Mouse (Mus musculus) midbrain, embryonic 16.5 days (tissue): ENCODE data around the gene Nsd2. TPM values are rescaled to one million over a fixed set of nuclear protein-coding genes. Genes with fewer than 3 reads are reported as not detected.
"Not testable (repeated sequence)": the region's sequence is repeated elsewhere in the genome, so short reads cannot be mapped to it uniquely, and the experiment has no call there.

ENCODE experiments used
- ATAC-seq: fragments of 200-750 bp; cut with Nextera tagmentation; 2 replicates; pipeline ENCODE4 v1.8.0; 2017; ENCODE audit warnings: moderate TSS enrichment
- H3K27ac ChIP-seq: fragments of 300-500 bp; sonication (generic); 2 replicates; pipeline ENCODE4 v1.5.1; 2014; ENCODE audit warnings: mild to moderate bottlenecking, low read length, mixed read lengths
- H3K27me3 ChIP-seq: fragments of 300-500 bp; sonication (generic); 2 replicates; pipeline ENCODE4 v1.6.1; 2014; ENCODE audit warnings: low read depth, low read length, mixed read lengths; ENCODE audit not compliant: control insufficient read depth, insufficient read depth
- H3K36me3 ChIP-seq: fragments of 300-500 bp; sonication (generic); 2 replicates; pipeline ENCODE4 v1.6.1; 2014; ENCODE audit warnings: mild to moderate bottlenecking, low read length, moderate library complexity, mixed read lengths; ENCODE audit not compliant: control insufficient read depth, insufficient read depth
- H3K4me1 ChIP-seq: fragments of 300-500 bp; sonication (generic); 2 replicates; pipeline ENCODE4 v1.6.1; 2014; ENCODE audit warnings: mild to moderate bottlenecking, low read length, mixed read lengths; ENCODE audit not compliant: control insufficient read depth, insufficient read depth
- H3K4me2 ChIP-seq: fragments of 300-500 bp; sonication (generic); 2 replicates; pipeline ENCODE4 v1.6.1; 2014; ENCODE audit warnings: mild to moderate bottlenecking, low read length, mixed read lengths
- H3K4me3 ChIP-seq: fragments of 300-500 bp; sonication (generic); 2 replicates; pipeline ENCODE4 v1.5.1; 2014; ENCODE audit warnings: low read depth, mild to moderate bottlenecking, low read length, moderate library complexity, mixed read lengths
- H3K9ac ChIP-seq: fragments of 300-500 bp; sonication (generic); 2 replicates; pipeline ENCODE4 v1.6.1; 2014; ENCODE audit warnings: low read depth, low read length, mixed read lengths
- H3K9me3 ChIP-seq: fragments of 300-500 bp; sonication (generic); replicated peaks from 2 replicates; pipeline ENCODE4 v1.6.1; 2014; ENCODE audit warnings: mild to moderate bottlenecking, low read length, mixed read lengths; ENCODE audit not compliant: control insufficient read depth, poor library complexity, severe bottlenecking
- WGBS: fragments of 180-500 bp; shearing (Covaris S2); extraction: QIAGEN DNeasy Blood & Tissue Kit; methylation state at CpG from one replicate; pipeline ENCODE4 v1.1.7; 2014; 5-methylcytosine and 5-hydroxymethylcytosine counted together
- polyA plus RNA-seq: library from polyadenylated mRNA; unstranded; fragments of >200 nt; fragmentation: Nextera tagmentation; extraction: Ambion mirVana; gene quantifications from 2 replicates; pipeline ENCODE4 v1.2.1, GENCODE M21; 2015

Gene Nsd2
- polyA plus RNA-seq, 1 experiment from 2014 or later, result 75.9 TPM

DNA sequence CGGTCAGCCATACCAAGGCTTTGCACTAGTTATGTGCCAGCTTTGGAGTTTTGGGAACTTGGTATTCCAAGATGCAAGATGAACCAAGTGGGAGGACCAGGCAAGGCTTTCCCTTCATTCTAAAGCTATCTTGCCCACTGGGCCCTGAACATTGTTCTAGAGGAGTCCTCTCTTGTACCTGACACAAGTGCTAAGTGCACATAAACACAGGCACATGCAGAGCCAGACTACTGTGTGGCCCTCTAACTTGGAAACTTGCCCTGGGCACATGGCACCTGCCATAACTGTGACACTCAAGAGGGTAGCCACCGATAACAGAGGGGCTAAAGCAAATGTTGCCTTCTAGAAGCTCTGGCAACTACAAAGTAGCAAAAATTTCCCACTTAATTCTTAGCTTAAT, 82.2 kb downstream of the Nsd2 start:
- no peaks in the 10 kb centered on the region for H3K9me3 ChIP-seq
- no peak for ATAC-seq
- 97% methylated on average over 2 of the region's 2 CpGs for WGBS
- H3K4me3 ChIP-seq, result no peak overlapping the region
- H3K27ac ChIP-seq, result no peak overlapping the region
- no peak overlapping the region for H3K9ac ChIP-seq
- no peak overlapping the region for H3K4me2 ChIP-seq
- no peaks in the 10 kb centered on the region for H3K4me1 ChIP-seq
- H3K36me3 ChIP-seq, result peaks cover 40% of the 10 kb centered on the region
- no peaks in the 10 kb centered on the region for H3K27me3 ChIP-seq

DNA sequence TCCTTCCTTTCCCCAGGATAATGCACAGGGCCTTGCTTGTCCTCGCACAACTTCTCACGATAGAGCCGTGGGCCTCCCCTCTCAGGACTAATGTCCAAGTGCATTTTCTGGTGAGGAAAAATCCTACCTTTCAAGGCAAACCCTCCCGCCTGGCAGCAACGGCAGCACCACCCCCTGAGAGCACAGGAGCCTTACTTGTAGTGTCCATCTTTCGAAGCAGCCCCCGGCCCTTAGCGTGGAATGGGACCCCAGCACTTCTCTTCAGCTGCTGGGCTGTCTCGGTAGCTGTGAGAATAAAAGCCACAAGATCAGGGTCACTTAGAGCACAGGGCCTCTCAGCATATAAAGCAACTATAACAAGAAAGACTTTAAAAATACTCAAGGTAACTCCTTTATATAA, 82.7 kb downstream of the Nsd2 start:
- no peaks in the 10 kb centered on the region for H3K4me1 ChIP-seq
- no peak overlapping the region for H3K9ac ChIP-seq
- ATAC-seq, result no peak
- 89% methylated on average over 9 of the region's 9 CpGs for WGBS
- no peak overlapping the region for H3K4me3 ChIP-seq
- H3K9me3 ChIP-seq, result no peaks in the 10 kb centered on the region
- H3K27me3 ChIP-seq, result no peaks in the 10 kb centered on the region
- no peak overlapping the region for H3K27ac ChIP-seq
- peaks cover 36% of the 10 kb centered on the region for H3K36me3 ChIP-seq
- H3K4me2 ChIP-seq, result no peak overlapping the region

DNA sequence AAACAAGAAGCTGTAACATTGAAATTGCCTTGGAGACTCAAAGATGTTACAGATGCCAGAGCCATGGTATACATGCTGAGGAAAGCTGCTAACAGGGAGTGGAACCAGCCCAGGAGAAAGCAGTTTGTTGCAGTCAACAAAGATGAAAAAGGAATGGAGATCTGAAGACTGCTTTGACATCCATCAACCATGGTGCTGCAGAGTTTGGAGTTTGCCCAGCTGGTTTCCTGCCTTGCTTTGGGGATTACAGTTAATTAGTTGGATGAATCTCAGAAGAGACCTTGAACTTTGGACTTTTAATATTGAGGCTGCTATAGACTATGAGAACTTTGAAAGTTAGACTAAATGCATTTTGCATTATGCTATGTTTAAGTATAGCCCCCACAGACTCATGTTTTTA, 94.5 kb downstream of the Nsd2 start:
- not testable (repeated sequence) for H3K27me3 ChIP-seq, H3K9me3 ChIP-seq, ATAC-seq, H3K9ac ChIP-seq, H3K4me2 ChIP-seq, H3K4me1 ChIP-seq, H3K27ac ChIP-seq, H3K4me3 ChIP-seq
- H3K36me3 ChIP-seq, result peaks cover 30% of the 10 kb centered on the region

DNA sequence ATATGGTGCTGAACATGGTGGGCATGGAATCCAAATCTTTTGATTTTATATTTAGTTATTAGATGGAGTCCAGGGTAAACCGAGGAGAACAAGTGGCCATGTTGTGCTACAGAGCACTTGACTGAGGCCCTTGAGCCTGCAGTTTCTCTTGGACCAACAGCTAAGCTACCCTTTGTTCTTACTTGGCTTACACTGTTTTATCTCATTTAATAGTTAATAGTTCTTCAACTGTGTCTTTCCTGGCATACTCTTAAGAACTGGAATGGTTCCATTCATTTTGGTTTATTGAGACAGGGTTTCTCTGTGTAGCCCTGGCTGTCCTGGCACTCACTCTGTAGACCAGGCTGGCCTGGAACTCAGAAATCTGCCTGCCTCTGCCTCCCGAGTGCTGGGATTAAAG, 96.1 kb downstream of the Nsd2 start:
- not testable (repeated sequence) for H3K27me3 ChIP-seq, H3K9me3 ChIP-seq, H3K9ac ChIP-seq, ATAC-seq, H3K27ac ChIP-seq, H3K4me3 ChIP-seq, H3K4me1 ChIP-seq, H3K4me2 ChIP-seq
- H3K36me3 ChIP-seq, result peaks cover 38% of the 10 kb centered on the region
- 97% methylated on average over 2 of the region's 2 CpGs for WGBS

DNA sequence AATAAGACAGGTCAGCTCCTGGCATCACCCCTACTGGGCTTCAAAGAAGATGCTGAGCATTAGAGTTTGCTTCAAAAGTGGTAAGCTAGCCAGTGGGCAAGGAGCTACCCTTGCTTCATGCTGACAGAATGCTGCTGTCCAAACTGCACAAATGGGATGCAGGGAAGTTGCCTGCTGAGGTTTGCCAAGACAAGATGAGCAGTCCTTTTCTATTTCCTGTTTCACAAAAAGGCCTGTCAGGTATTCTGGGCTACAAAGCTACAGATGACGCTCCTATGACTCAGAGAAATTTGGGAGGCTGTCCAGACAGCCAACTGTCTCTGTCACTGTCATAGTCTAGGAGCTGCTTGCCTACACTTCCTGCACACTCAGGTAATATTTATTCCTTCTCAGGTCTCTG, 98.9 kb downstream of the Nsd2 start:
- H3K36me3 ChIP-seq, result peaks cover 28% of the 10 kb centered on the region
- H3K4me1 ChIP-seq, result no peaks in the 10 kb centered on the region
- WGBS, result 95% methylated on average over 1 of the region's 1 CpGs

DNA sequence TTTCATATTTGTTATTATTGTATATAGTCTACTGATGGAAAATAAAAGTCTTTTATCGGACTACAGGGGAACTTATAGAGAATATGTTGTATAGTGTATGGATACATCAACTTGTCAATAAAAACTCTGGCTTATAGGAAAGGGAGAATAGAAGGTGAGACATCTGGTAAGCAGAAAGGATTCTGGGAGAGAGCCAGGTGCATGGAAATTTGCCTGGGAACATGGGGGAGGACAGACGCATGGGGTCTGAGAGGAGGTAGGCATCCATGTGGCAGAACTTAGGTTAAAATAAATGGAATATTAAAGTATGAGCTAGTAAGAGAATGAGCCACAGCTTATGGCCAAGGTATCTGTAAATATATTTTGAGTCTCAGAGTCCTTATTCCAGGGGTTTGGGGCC, 99.5 kb downstream of the Nsd2 start:
- Histone ChIP-seq H3K4me3 (no peak overlapping the region), H3K4me1 (no peaks in the 10 kb centered on the region), H3K27me3 (no peaks in the 10 kb centered on the region), H3K27ac (no peak overlapping the region), H3K9ac (no peak overlapping the region), H3K9me3 (no peaks in the 10 kb centered on the region), H3K4me2 (no peak overlapping the region), H3K36me3 (peaks cover 28% of the 10 kb centered on the region)
- whole genome bisulfite sequencing, result 96% methylated on average over 2 of the region's 2 CpGs
- no peak for ATAC-seq

More for the DNA sequence above, 98.9 kb downstream of the Nsd2 start:
- Histone ChIP-seq H3K4me3 (no peak overlapping the region), H3K27ac (no peak overlapping the region), H3K9me3 (no peaks in the 10 kb centered on the region), H3K4me2 (no peak overlapping the region), H3K27me3 (no peaks in the 10 kb centered on the region), H3K9ac (no peak overlapping the region)
- ATAC-seq, result no peak

DNA sequence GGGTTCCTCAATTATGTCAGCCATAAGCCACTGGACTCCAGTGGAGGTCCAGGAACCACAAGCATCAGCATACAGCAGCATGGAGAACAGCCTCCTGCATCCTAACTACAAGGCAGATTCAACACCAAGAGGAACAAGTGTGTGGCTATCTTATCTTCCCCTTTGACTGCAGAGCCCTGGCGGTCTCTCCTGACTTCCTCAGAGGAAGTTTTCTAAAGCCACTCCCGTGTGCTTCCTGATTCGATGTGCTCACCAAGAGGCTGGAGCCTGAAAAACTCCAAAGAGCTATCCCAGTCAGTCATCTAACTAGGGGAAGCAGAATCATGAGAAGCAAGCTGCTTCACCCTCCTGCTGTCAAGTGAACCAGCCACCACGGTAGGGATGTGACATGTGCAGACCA, 100.4 kb downstream of the Nsd2 start:
- Histone ChIP-seq H3K36me3 (peaks cover 24% of the 10 kb centered on the region), H3K4me3 (no peak overlapping the region), H3K4me2 (no peak overlapping the region), H3K9me3 (no peaks in the 10 kb centered on the region), H3K27ac (no peak overlapping the region), H3K9ac (no peak overlapping the region), H3K27me3 (no peaks in the 10 kb centered on the region), H3K4me1 (no peaks in the 10 kb centered on the region)
- no peak for ATAC-seq
- WGBS, result 87% methylated on average over 4 of the region's 4 CpGs

DNA sequence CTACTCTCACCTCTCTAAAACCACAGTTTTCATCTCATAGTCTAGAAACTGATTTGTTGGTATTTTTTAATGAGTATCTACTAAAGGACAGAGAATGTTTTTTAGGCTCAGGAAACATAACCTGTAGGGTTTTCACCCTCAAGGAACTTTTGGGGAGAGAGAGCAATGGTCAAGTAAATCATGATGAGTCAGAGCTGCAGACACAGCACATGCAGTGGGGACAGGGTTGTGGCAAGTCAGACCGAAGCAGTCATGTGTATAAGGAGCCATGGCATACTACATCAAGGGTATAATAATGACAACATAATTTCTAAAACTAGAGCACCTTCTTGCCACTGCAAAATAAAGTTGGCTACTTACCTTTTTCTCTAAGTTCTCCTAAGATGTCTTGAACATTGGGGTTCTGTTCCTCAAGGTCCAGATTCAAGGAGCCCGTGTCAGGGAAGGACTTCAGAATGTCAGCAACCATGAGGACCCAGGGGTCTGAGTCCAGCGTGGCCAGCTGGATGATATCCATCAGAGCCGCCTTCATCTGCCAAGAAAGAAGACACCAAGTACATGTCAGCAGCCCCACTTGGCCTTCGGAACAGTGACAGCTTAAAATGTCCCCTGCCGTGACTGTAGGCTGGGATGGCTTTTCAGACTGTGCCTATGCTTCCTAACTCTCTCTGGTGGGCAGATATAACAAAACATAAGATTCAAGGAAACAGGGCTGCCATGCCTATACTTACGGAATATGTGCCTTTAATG, 101.1 kb downstream of the Nsd2 start:
- Histone ChIP-seq H3K4me1 (no peaks in the 10 kb centered on the region), H3K36me3 (peaks cover 18% of the 10 kb centered on the region), H3K27ac (no peak overlapping the region), H3K9ac (no peak overlapping the region), H3K27me3 (no peaks in the 10 kb centered on the region), H3K4me3 (no peak overlapping the region), H3K9me3 (no peaks in the 10 kb centered on the region), H3K4me2 (no peak overlapping the region)
- ATAC-seq, result no peak
- WGBS, result 87% methylated on average over 7 of the region's 7 CpGs

DNA sequence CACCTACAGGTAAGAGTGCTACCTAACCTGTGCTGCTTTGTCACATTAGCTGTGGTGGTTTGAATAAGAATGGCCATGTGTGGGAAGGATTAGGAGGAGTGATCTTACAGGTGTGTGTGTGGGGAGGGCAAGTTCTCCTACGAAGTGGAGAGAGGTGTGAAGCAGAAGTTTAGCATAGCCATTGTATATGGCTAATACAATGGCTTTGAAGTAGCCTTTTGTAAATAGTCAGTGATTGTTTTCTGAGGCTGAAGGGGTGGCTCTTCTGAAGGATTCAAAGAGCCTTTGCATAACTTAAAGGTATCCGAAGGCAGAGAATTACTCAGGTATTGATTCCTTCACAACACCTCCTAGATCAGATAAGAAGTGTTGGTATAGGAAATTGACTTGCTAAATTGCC, 102.0 kb downstream of the Nsd2 start:
- no peak overlapping the region for H3K9ac ChIP-seq
- ATAC-seq, result no peak
- no peak overlapping the region for H3K4me2 ChIP-seq
- H3K9me3 ChIP-seq, result no peaks in the 10 kb centered on the region
- no peaks in the 10 kb centered on the region for H3K27me3 ChIP-seq
- H3K4me3 ChIP-seq, result no peak overlapping the region
- H3K4me1 ChIP-seq, result no peaks in the 10 kb centered on the region
- H3K27ac ChIP-seq, result no peak overlapping the region
- peaks cover 18% of the 10 kb centered on the region for H3K36me3 ChIP-seq
- WGBS, result 43% methylated on average over 2 of the region's 2 CpGs
